Mouse (Mus musculus): ENCODE measurements around the gene Cd36. TPM values are rescaled to one million over a fixed set of nuclear protein-coding genes. Genes with fewer than 3 reads are reported as not detected.

Gene Cd36
- polyA plus RNA-seq (2021; fragmentation: Nextera tagmentation): 1.7 and 2.3 TPM in 2 replicates
- long read RNA-seq, experiment 1, partial matches to known transcripts: 1 of 2 reads
- long read RNA-seq, experiment 1, other reads (novel, unspliced or antisense): 1 of 2 reads
- long read RNA-seq, experiment 2, partial matches to known transcripts: 0 of 4 reads
- long read RNA-seq, experiment 2, other reads (novel, unspliced or antisense): 1 of 4 reads

DNA sequence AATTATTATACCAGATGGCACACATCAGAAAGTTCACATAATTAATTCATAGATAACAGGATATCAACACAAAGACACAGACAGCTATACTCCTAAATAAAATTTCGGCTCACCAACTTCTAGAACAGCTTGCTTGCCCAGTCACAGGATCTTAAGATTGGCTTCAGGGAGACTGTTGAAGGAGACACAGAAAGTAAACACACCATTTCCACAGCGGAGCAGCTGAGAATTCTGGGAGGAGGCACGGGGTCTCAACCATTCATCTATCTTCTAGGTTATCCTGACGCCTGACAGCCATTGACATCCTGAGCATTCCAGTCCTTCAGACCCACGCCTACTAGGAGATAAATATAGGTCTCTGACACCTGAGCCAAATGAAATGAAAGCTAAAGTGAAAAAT lies at the start of gene Cd36:
Gene Cd36 (minus strand): TSS at position 204 of the 400 bp plus-strand sequence.

Other genes starting within 250 kb of the Cd36 start
- not detected in 2 replicates for gene Gnat3, start 73.7 kb upstream of the Cd36 start, polyA plus RNA-seq (2021; fragmentation: Nextera tagmentation)

Data from layer of hippocampus, adult 6 months (tissue).